14 mouse cellular contexts compared by ENCODE assay signal in the genomic region with DNA sequence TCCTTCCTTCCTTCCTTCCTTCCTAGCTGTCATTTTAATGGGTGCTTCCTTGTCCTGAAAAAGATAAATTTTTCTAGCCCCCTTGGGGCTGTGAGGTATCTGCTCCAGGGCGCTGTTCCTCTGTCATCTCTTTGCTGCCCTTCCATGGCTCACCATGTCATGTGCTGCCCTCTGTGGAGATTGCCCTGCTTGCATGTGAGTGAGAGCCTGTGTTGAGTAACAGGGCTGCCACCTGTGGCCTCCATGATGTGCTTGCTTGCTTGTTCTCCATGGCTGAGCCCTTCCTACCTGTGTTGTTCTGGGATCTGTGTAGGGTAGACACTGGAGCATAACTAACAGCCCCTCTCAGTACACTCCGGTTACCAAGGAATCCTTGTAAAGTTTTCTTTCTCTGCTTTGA.
"Had no signal": no experiment of that assay in that cellular context is flagged by ENCODE, and none has a peak within 500 bp of the region (broad histone marks: within the 10 kb centered on the region; RNA-seq: fewer than 3 reads in every experiment).

No protein-coding gene starts in this region.

- H3K27me3 ChIP-seq: liver, embryonic 15.5 days; megakaryocyte, embryonic 14.5 days; midbrain, embryonic 13.5 days; midbrain, embryonic 15.5 days; neural tube, embryonic 12.5 days; stomach, embryonic 15.5 days had no signal

- H3K4me1 ChIP-seq: stomach, embryonic 15.5 days had no signal

- H3K9ac ChIP-seq: liver, embryonic 15.5 days; liver, postnatal 0 days; lung, embryonic 14.5 days; midbrain, embryonic 13.5 days; midbrain, embryonic 15.5 days; neural tube, embryonic 12.5 days; stomach, embryonic 15.5 days had no signal

- H3K36me3 ChIP-seq: midbrain, embryonic 13.5 days; midbrain, embryonic 15.5 days; neural tube, embryonic 12.5 days; stomach, embryonic 15.5 days had no signal

- DNase-seq: liver, postnatal 0 days; lung, embryonic 14.5 days; lung, postnatal 14 days; lung, postnatal 36 days; right cerebral cortex, postnatal 14 days; thymus, adult 18-20 months; thymus, postnatal 25 days had no signal

- ATAC-seq: liver, postnatal 0 days; midbrain, embryonic 13.5 days; midbrain, embryonic 15.5 days had no signal

- H3K4me2 ChIP-seq: liver, embryonic 15.5 days; lung, embryonic 14.5 days; midbrain, embryonic 11.5 days; midbrain, embryonic 13.5 days; midbrain, embryonic 15.5 days; neural tube, embryonic 12.5 days; stomach, embryonic 15.5 days had no signal

- H3K27ac ChIP-seq: liver, embryonic 15.5 days; midbrain, embryonic 13.5 days; midbrain, embryonic 15.5 days; neural tube, embryonic 12.5 days; stomach, embryonic 15.5 days had no signal

- H3K4me3 ChIP-seq: liver, embryonic 15.5 days; megakaryocyte, embryonic 14.5 days; midbrain, embryonic 13.5 days; midbrain, embryonic 15.5 days; neural tube, embryonic 12.5 days; stomach, embryonic 15.5 days had no signal

- H3K9me3 ChIP-seq: liver, embryonic 15.5 days; megakaryocyte, embryonic 14.5 days; midbrain, embryonic 13.5 days; midbrain, embryonic 15.5 days; neural tube, embryonic 12.5 days; stomach, embryonic 15.5 days had no signal
